Mouse (Mus musculus) embryonic facial prominence, embryonic 13.5 days (tissue): ENCODE results near the gene Dolpp1. TPM values are rescaled to one million over a fixed set of nuclear protein-coding genes. Genes with fewer than 3 reads are reported as not detected.

Experiments
- ATAC-seq: fragments of 200-750 bp; cut with Nextera tagmentation; 2 replicates; pipeline ENCODE4 v1.8.0; 2017; ENCODE audit warnings: low read depth; ENCODE audit not compliant: insufficient number of reproducible peaks, insufficient read depth, low FRiP score, low TSS enrichment
- H3K27ac ChIP-seq: fragments of 300-500 bp; sonication (generic); 2 replicates; pipeline ENCODE4 v1.5.1; 2015; ENCODE audit warnings: moderate library complexity, mild to moderate bottlenecking, inconsistent platforms
- H3K27me3 ChIP-seq: fragments of 300-500 bp; sonication (generic); 2 replicates; pipeline ENCODE4 v1.6.1; 2015; ENCODE audit warnings: mild to moderate bottlenecking, inconsistent platforms
- H3K36me3 ChIP-seq: fragments of 300-500 bp; sonication (generic); 2 replicates; pipeline ENCODE4 v1.6.1; 2015; ENCODE audit warnings: mild to moderate bottlenecking, inconsistent platforms
- H3K4me1 ChIP-seq: fragments of 300-500 bp; sonication (generic); 2 replicates; pipeline ENCODE4 v1.6.1; 2015; ENCODE audit warnings: inconsistent platforms
- H3K4me2 ChIP-seq: fragments of 300-500 bp; sonication (generic); 2 replicates; pipeline ENCODE4 v1.6.1; 2015; ENCODE audit warnings: moderate library complexity, mild to moderate bottlenecking, inconsistent platforms
- H3K4me3 ChIP-seq: fragments of 300-500 bp; sonication (generic); 2 replicates; pipeline ENCODE4 v1.5.1; 2015; ENCODE audit warnings: mild to moderate bottlenecking, inconsistent platforms
- H3K9ac ChIP-seq: fragments of 300-500 bp; sonication (generic); 2 replicates; pipeline ENCODE4 v1.6.1; 2015; ENCODE audit warnings: mild to moderate bottlenecking, inconsistent platforms
- H3K9me3 ChIP-seq: fragments of 300-500 bp; sonication (generic); 2 replicates; pipeline ENCODE4 v1.6.1; 2016; ENCODE audit warnings: inconsistent platforms
- WGBS: fragments of 180-500 bp; shearing (Covaris S2); methylation state at CpG from one replicate; pipeline ENCODE4 v1.1.7; 2015; ENCODE audit warnings: mixed read lengths; 5-methylcytosine and 5-hydroxymethylcytosine counted together
- polyA plus RNA-seq: library from polyadenylated mRNA; unstranded; fragments of >200 nt; fragmentation: Nextera tagmentation; extraction: Ambion mirVana; gene quantifications from 2 replicates; pipeline ENCODE4 v1.2.1, GENCODE M21; 2015

The Dolpp1 gene
- polyA plus RNA-seq, 1 experiment from 2014 or later = 34.9 TPM

DNA sequence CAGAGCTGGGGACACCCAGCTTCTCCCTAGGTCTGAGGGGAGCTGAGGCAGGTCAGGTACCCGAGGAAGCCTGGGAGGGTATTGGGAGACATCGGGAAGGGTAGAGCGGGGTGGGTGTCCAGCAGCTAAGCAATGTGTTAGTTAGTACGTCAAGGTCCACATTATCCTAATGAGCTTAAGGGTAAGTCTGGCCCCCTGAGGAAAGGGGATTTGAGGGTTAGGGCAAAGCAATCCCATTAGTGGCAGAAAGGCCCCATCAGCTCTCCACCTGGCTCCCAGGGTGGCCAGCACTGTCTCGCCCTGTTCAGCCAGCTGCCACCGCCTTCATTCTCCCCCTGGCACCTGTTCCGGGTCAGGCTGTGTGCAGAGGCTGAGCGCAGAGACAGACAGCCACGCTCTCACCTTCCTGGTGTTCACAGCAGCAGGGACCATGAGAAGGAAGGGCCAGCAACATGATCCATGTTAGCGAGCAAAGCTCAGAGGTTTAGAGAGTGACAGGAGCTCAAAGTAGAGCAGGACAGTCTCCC lies 6.0 kb downstream of the Dolpp1 start:
- Histone ChIP-seq H3K9me3 (no peaks in the 10 kb centered on the region), H3K4me2 (no peak overlapping the region), H3K9ac (no peak overlapping the region), H3K4me1 (peaks cover 11% of the 10 kb centered on the region), H3K27me3 (no peaks in the 10 kb centered on the region), H3K27ac (no peak overlapping the region), H3K4me3 (no peak overlapping the region), H3K36me3 (peaks cover 81% of the 10 kb centered on the region)
- 73% methylated on average over 10 of the region's 10 CpGs for WGBS
- no peak for ATAC-seq

DNA sequence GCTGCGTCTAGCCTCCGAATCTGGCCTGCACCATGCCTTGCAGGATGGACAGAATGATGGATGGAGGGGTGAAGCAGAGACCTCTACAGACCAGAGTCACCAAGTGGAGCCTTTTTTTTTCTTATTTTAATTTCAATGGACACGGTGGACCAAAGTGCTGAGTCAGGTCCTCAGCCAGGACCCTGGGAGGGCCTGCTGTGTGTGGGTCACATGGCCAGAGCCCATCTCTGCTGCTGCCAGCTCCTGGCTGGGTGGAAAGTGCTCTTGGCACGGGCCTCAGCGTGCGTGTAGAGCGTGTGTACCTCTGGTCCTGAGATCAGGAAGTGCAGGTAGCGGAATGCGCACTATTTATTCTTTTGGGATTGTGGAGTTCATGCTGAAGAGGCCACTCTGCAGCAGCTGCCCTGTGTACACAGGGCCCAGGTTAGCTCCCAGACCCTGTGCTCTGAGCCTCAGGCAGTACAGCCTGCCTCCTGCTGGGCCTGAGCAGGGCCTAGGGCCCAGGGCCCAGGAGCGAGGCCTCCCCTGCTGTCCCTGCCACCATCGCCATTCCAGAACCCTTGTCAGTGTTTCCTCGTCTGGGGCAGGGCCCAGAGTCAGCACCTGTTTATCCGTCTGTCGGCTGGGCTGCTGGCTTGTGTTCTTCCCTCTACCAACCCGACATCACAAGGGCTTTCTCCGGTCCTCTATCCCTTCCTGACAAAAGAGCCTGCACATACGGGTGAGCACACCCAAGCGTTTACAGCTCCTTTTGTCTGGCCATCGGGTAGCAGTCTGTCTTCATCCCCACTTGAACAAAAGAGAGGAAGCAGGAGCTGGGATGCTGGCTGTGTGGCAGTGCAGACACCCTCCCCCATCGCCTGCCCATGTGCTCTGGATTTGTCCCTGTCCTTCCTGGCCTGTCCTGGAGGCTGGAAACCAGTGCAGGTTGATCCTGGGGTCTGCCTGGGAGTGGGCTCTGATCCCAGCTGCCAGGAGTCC lies 7.4 kb downstream of the Dolpp1 start:
- H3K9ac ChIP-seq = 0 out of 2 replicates have a peak overlapping the region, but pooled peaks have one; percentile 21
- H3K9me3 ChIP-seq = no peaks in the 10 kb centered on the region
- H3K27ac ChIP-seq = no peak overlapping the region
- no peaks in the 10 kb centered on the region for H3K27me3 ChIP-seq
- H3K4me3 ChIP-seq = no peak overlapping the region
- peaks cover 88% of the 10 kb centered on the region for H3K36me3 ChIP-seq
- no peak overlapping the region for H3K4me2 ChIP-seq
- no peak for ATAC-seq
- no peaks in the 10 kb centered on the region for H3K4me1 ChIP-seq
- 52% methylated on average over 20 of the region's 20 CpGs for WGBS

DNA sequence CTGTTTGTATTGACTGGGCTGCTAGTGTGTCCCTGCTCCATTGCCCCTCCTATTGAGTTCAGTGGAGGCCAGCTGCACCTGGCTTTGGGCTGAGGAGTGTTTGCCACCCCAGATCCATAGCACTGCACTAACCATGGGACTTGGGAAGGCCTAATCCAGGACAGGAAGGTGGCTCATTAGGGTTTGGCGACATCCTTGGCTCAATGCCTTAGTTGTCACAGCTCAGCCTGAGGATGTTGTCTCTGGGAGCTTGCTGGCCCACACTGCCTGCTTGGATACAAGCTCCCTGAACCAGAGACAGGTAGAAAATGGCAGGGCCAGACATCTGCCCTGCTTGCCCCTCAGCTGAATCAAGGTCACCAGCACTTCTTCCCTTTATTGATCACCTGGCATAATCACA lies 9.5 kb downstream of the Dolpp1 start:
- no peak overlapping the region for H3K9ac ChIP-seq
- H3K4me3 ChIP-seq = no peak overlapping the region
- H3K4me2 ChIP-seq = no peak overlapping the region
- no peak for ATAC-seq
- no peak overlapping the region for H3K27ac ChIP-seq
- H3K9me3 ChIP-seq = no peaks in the 10 kb centered on the region
- no peaks in the 10 kb centered on the region for H3K27me3 ChIP-seq
- H3K36me3 ChIP-seq = peaks cover 96% of the 10 kb centered on the region
- WGBS = 84% methylated on average over 1 of the region's 1 CpGs
- no peaks in the 10 kb centered on the region for H3K4me1 ChIP-seq

DNA sequence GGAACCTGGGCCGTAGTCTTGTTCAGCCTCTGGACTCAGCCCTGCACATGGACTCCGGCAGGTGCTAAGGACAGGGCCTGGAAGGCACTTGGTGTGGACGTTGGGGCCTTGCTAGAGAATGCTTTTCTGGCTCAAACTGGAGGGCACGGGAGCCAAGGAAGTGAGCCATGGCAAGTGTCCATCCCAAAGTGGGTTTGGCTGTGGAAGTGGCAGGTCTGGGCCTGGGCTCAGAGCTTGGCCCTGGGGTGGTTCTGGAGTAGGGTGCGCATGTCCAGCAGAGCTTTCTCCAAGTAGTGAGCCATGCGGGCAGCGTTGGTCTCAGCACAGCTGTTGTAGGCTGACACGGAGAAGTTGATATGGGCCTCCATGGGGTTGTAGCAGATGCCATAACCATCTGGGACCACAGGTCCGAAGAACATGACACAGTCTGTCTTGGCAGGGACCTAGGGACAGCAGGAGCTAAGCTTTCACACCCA lies 10.3 kb downstream of the Dolpp1 start:
- Histone ChIP-seq H3K4me3 (no peak overlapping the region), H3K4me1 (no peaks in the 10 kb centered on the region), H3K27me3 (no peaks in the 10 kb centered on the region), H3K27ac (no peak overlapping the region), H3K9ac (no peak overlapping the region), H3K36me3 (peaks cover 96% of the 10 kb centered on the region), H3K4me2 (no peak overlapping the region), H3K9me3 (no peaks in the 10 kb centered on the region)
- no peak for ATAC-seq
- 89% methylated on average over 9 of the region's 9 CpGs for WGBS

DNA sequence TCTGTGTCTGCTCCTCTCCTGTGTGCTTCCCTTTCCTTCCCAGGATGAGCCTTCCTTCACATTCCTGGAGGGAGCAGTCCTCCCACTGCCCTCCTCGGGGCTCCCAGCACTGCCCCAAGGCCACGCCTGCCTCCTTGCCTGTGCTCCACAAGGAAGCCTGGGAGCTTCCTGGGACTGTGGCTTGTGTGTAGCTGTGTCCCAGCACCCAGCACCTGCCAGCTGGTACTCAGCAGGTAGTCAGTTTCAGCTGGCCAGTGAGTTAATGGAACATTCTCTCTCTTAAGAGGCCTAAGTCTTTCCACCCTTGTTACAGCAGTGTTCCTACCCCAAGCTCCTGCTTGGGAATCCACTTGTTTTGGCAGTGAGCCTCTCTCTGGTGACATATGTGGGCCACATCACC lies 10.8 kb downstream of the Dolpp1 start:
- no peak for ATAC-seq
- Histone ChIP-seq H3K4me2 (no peak overlapping the region), H3K27ac (no peak overlapping the region), H3K9me3 (no peaks in the 10 kb centered on the region), H3K36me3 (peaks cover 96% of the 10 kb centered on the region), H3K4me1 (no peaks in the 10 kb centered on the region), H3K4me3 (no peak overlapping the region), H3K9ac (no peak overlapping the region), H3K27me3 (no peaks in the 10 kb centered on the region)
- 68% methylated on average over 2 of the region's 2 CpGs for WGBS

DNA sequence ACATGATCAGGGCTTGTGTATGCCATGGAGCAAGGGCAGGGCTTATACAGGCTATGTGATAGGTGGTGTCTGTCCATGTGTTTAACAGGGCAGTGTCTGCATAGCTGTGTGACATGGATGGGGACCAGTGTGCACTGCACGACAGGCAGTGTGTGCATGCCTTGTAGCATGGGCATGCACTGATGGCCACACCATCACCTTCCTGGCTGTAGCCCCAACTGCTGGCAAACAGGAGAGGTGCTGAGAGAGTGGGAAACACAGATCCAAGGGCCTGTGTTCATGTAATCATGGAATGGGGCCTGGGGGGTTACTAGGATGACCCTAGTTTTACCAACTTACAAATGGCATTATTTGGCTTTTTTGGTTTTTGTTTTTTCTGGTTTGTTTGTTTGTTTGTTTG lies 11.8 kb downstream of the Dolpp1 start:
- Histone ChIP-seq H3K9me3 (no peaks in the 10 kb centered on the region), H3K9ac (no peak overlapping the region), H3K27me3 (no peaks in the 10 kb centered on the region), H3K4me1 (no peaks in the 10 kb centered on the region), H3K27ac (no peak overlapping the region), H3K4me2 (no peak overlapping the region), H3K36me3 (peaks cover 96% of the 10 kb centered on the region), H3K4me3 (no peak overlapping the region)
- 95% methylated on average over 1 of the region's 1 CpGs for whole genome bisulfite sequencing
- ATAC-seq = no peak

DNA sequence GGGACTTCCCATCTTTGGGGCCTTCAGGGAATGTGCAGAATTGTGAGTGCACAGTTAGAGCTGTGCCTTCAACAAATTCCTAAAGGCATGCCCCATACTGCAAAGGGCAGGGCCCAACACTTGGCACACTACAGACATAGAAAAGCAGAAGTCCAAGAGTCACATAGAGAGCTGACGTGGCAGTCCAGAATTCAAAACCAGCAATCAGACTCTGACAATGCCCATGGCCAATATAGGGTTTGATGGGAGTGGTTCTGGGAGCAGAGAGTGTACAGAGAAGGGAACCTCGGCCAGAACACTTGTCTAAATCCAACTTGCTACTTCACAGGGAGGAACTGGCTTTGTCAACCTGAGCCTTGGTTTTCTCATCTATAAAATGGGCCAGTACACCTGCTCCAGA lies 15.2 kb downstream of the Dolpp1 start:
- Histone ChIP-seq H3K4me1 (no peaks in the 10 kb centered on the region), H3K4me2 (no peak overlapping the region), H3K9me3 (no peaks in the 10 kb centered on the region), H3K36me3 (peaks cover 75% of the 10 kb centered on the region), H3K4me3 (no peak overlapping the region), H3K27ac (no peak overlapping the region), H3K27me3 (no peaks in the 10 kb centered on the region), H3K9ac (no peak overlapping the region)
- ATAC-seq = no peak
- 87% methylated on average over 2 of the region's 2 CpGs for WGBS

DNA sequence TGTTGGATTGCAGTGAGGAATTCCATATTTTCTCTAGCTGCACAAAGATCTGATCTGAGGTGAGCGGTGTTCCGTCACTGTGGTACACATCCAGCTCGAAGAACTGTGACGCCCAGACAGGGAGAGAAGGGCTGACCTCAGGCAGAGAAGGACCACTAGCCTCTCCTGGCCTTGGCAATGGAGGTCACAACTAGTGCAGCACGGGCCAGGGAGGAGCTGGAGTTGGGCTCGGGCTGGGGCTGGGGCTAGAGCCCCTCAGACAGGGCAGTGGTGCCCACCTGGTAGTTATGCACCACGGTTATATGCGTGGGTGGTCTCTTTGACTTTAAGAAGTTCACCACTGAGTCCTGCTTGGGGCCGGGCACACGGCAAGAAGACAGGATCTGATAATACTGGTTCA lies 15.7 kb downstream of the Dolpp1 start:
- H3K4me1 ChIP-seq = no peaks in the 10 kb centered on the region
- H3K4me2 ChIP-seq = no peak overlapping the region
- WGBS = 90% methylated on average over 10 of the region's 10 CpGs
- H3K27me3 ChIP-seq = no peaks in the 10 kb centered on the region
- H3K36me3 ChIP-seq = peaks cover 69% of the 10 kb centered on the region
- no peak for ATAC-seq
- no peak overlapping the region for H3K27ac ChIP-seq
- H3K4me3 ChIP-seq = no peak overlapping the region
- no peak overlapping the region for H3K9ac ChIP-seq
- H3K9me3 ChIP-seq = no peaks in the 10 kb centered on the region

DNA sequence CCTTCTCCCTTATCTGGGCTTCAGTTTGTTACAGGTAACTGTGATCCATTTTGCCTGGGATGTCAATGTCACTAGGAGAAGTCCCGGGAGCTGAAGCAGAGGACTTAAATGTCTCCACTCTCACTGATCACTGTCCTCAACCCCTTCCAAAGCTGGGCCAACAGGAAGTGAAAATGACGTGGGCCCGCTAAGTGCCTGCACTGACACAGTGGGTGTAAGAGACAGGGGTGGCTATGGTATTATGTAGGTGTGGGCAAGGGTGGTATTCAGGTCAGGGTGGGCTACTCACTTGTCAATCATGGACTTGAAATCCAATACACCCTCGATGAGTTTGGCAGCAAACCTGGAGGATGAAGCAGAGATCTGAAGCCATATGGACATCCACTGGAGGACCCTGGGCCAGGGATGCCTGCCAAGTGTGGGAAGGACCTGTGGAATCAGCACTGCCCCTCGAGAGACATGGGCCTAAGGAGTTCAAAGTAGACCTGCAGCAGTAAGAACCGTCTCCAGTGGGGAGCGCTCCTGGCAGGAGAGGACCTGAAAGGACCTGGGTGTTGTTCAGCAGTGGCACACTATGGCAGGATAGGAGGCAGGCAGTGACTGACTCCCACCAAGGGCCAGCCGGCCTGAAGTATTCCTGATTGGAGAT lies 16.5 kb downstream of the Dolpp1 start:
- Histone ChIP-seq H3K9me3 (no peaks in the 10 kb centered on the region), H3K4me2 (no peak overlapping the region), H3K4me3 (no peak overlapping the region), H3K4me1 (peaks cover 1% of the 10 kb centered on the region), H3K27ac (no peak overlapping the region), H3K27me3 (no peaks in the 10 kb centered on the region), H3K9ac (no peak overlapping the region), H3K36me3 (peaks cover 61% of the 10 kb centered on the region)
- ATAC-seq = no peak
- WGBS = 85% methylated on average over 8 of the region's 8 CpGs

DNA sequence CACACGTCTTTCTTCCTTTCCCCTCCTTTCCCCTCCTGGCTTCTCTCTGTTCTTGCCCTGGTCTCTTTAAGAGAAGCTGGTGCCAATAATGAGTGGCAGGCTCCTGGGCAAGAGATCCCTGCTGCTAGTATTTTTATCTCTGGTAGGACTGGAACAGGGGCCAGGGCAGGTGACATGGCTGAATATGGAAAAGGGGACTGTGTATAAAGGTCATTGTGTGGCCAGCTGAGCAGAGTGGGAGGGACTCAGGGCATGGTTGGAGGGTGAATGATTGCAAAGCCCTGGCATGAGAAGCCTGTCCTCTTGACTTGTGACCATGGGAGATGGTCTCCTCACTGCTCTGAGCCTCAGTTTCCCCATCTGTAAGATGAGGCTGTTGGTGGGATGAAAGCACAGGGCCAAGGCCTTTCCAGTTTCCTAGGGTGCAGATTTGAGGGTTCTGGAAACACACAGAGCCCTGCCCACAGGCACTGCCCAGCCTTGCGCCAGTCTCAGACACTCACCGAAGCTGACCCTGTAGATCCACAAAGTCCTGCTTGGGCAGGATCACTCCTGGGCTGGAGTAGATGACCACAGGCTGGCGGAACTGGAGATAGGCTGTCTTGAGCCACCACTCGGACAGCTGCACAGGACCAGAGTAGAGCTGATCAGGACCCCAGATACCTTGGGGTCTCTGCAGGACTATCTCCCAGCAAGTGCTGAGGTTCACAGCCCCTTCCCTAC lies 17.6 kb downstream of the Dolpp1 start:
- WGBS = 90% methylated on average over 4 of the region's 5 CpGs

More for the DNA sequence above, 17.6 kb downstream of the Dolpp1 start:
- Histone ChIP-seq H3K27ac (no peak overlapping the region), H3K9ac (no peak overlapping the region), H3K4me2 (no peak overlapping the region), H3K4me1 (peaks cover 12% of the 10 kb centered on the region), H3K27me3 (no peaks in the 10 kb centered on the region), H3K36me3 (peaks cover 54% of the 10 kb centered on the region), H3K4me3 (no peak overlapping the region), H3K9me3 (no peaks in the 10 kb centered on the region)
- ATAC-seq = no peak
